Mouse (Mus musculus) stomach, adult 2 months (tissue): ENCODE data around the gene Gm1993. TPM values are rescaled to one million over a fixed set of nuclear protein-coding genes. Genes with fewer than 3 reads are reported as not detected.

Source experiments
- polyA plus RNA-seq: library from polyadenylated mRNA; depleted of rRNA; stranded (reverse); fragments of >200 nt; gene quantifications from 2 replicates; pipeline ENCODE4 v1.2.3, GENCODE M21; 2012; rRNA removed

Gm1993 gene
- polyA plus RNA-seq, result not detected in 2 replicates

GRCm38 (mm10) chrX:25570352-25570751 is at the start of gene Gm1993:
Gene Gm1993, minus strand, starts transcription at chrX:25570452.

